Mouse (Mus musculus) cerebellum, postnatal 10 days (tissue): ENCODE measurements at regions not wholly inside any gene's neighbourhood (a gene's known extent, or its start where the extent isn't known, plus 50 kb on each side); places are given as distances from the start of the nearest gene placed in this dataset.

ENCODE experiments used
- DNase-seq, 2 experiments: peaks; one replicate each; pipeline ENCODE4 v3.0.0; 2021; ENCODE audit warnings: mixed read lengths in 2 of 2

DNA sequence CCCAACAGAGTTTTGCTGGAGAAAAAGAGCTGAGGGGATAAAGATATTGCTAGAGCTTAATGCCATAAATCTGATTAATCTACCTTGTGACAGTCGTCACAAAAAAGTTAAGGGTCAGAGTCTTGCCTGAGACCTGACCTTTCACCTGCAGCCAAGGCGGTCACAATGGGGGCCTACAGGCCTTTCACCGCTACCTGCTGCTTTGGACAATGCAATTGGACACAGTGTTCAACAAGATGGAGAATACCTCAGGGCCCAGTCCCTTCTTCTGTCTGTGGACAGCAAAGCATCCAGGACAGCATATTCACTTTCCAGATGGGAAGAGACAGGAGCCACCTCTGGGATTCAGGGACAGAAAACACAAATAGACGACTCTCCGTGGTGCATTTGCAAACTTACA is 226.3 kb upstream of the Hes1 start:
- no peak for DNase-seq

DNA sequence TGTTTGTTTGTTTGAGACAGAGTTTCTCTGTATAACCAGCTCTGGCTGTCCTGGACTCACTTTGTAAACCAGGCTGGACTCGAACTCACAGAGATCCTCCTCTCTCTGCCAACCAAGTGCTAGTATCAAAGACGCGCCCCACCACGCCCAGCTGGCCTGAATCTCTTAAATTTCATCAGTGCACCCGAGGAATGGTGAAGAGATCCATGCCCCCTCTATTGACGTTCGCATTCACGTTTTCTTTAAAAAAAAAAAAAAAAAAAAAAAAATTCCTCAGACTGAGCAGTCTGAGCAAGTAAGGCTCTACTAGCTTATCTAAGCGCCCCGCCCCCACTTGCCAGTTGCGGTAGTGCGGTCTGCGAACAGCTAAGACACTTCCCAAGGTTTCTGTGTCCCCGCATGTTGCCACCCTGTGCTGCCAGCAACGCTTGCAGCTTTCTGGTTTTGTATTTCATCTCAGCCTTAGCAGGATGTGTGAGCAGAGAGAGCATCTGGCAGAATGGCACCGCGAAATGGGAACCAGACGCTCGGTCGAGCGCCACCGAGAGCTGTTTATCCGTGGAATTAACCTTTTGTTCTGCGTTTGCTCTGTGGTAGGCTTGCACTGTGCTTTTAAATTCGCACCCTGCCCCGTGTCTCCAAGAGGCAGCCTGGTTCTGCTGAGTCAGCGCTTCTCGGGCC is 225.1 kb upstream of the Hes1 start:
- DNase-seq, result peak; percentile 75 to 76

DNA sequence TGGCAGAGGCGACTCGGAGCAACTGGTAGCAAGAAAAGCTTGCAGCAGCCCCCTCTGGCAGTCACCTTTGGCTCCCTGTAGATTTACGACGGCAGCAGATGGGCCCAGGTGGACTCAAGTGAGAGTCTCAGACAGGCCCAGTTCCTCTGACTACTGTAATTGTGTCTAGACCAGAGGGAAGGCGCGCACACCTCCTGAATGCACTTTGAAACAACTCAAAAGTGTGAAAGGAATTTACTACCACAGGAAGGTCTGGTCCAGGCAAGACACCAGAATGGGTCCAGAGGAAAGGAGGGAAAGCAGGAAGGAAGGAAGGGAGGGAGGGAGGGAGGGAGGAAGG is 224.6 kb upstream of the Hes1 start:
- DNase-seq, result no peak

DNA sequence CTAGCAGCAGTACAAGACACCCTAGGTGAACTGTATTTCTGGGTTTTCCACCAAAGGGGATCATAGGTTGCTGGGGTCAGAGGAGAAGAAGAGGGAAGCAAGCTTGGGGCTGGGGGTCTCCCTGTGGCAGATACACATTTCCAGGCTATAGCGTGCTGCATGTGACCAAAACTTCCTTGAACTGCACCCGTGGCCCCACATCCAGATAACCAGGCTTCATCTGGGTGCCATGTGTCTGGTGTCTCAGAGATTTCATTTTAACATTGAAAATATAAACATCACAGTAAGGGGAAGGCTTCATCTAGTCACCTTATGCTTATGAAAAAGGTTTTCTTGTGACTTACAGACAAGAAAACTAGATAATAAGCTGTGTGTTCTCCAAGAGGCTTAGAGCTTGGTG is 223.8 kb upstream of the Hes1 start:
- no peak for DNase-seq

DNA sequence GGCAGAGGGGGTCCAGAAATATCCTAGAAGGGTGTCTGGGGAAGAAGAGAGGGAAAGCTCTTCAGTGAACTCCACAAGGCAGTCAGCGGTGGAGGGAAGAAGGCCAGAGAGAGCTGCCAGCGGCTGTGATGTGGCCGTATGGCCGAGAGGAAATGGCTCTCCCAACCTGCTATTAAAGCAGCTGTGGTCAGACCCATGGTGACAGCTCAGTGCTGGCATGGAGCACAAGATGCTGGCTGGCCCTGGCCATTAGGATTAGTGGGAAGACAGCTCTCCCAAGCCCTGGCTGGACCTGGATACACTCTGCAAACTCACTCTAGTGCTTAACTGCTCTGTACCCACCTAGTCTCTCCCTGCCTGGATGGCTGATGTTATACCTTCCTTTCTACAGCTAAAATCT is 223.1 kb upstream of the Hes1 start:
- peak; percentile 61 to 76 for DNase-seq

DNA sequence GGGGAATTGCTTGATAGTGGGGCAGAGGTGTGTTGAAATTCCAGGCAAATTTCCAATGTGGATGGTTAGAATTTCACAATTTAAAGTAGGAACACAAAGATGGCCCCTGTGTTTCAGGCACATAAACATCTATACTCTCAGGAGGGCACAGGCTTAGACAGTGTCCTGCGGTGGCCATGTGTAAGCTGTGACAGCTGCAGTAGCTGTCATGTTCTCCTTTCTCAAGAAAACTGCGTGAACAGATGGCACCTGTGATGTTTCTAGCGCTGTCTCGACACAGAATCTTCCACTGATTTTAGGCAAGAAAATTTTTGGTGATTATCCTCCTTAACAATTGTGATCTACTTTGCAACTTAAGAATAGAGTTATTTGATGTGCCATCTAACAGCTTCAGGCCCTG is 222.1 kb upstream of the Hes1 start:
- no peak for DNase-seq

DNA sequence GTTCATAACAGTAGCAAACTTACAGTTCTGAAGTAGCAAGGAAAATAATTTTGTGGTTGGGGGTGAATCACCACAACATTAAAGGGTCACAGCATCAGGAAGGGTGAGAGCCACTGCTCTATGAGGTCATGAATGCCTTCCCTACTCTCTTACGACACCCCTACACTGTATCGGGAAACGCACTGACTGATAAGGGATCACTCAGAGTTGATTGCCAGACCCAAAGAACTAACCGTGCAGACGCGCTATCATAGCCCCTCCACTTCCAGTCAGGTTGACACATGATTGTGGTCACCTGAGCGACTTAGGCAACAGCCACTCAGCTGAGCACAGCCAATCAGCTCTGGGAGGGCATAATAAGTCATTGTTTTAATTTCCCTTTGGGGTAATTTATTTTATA is 220.7 kb upstream of the Hes1 start:
- DNase-seq, result no peak

DNA sequence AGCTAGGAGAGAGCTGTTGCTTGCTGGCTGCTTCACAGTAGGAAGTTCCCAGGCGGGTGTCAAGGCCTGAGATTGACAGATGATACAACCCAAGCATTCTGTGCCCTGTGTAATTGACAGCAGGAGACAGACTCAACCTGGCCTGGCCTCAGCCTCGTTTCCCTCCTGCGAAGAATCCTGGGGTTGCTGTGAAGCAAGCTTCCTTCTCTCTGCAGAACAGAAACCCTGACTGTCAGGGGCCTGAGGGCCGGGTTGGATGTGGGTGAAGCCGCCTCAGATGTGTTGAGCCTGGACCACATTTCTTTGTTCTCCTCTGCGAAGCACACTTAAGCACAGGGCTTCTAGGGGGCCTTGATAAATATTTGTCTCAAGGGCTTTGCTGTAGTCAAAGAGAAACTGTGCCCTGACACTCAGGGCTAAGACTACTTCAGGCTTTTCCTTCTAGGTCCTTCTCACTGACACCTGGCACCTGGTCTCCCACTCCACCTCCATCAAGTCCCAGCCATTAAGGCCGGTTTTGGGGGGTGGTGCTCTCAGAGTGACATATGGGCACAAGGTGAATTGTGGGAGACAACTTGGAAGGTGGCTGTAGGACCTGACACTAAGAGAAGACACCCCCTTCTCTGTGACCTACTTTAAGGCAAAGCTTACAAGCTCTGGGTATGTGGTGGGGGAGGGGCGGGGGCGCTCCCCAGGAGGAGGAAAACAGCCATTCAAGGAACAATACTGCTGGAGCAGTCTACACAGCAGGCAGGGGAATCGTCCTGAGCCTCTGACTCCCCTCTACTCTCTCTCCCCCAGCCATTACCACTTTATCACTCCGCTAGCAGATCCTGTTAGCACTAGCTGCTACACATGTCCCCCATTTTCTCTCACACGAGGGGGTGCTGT is 219.2 kb upstream of the Hes1 start:
- DNase-seq, result no peak

DNA sequence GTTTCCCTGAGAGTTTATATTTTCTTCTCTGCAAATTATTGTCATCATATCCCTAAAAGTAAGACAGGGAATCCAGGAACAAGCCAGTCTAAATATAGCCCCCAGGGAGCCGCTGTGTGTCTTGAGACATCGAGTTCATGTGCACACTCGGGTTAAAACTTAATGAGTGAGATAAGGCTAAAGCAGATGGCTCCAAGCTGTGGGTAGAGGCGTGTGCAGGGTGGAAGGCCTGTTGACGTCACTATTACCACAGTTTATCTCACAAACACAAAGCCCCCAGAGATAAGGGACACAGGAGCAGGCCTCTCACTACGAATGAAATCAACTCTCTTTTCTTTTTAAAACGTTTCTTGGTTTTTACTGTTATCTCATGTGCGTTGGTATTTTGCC is 218.6 kb upstream of the Hes1 start:
- no peak for DNase-seq

DNA sequence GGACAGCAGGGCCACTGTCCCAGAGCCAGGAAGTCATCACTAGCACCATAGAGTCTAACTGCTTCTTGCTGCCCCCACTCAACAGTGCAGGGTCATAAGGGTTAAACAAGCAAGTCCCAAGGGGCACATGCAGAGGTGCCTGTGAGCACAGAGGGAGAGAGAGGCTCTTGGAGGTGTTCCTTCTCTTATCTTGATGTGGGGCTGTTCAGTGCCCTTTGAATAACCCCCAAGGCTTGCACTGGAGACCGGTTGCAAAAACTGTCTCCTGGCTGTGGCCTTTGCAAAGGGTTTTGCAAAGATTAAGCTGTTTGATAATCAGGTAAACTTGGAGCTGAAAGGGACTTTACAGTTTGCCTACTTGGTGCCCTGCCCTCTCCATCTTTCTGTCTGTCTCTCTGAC is 217.1 kb upstream of the Hes1 start:
- DNase-seq, result no peak

DNA sequence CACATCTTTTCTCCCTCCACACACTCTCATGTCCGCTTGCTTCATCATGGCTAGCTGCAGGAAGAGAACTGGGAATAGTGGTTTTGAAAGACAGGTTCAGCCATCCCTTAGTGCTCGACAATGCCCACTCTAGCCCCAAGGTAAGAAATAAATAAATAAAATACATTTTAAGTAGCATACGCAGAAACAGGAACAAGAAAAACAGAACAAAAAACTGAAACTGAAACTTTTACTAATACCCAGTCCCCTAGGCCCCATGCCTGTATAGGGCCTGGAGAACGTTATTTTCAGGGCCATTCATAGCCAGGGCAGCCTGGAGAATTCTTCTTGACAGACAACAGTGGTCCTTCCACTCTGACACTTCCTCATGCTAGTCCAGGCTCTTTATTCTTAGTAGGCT is 216.4 kb upstream of the Hes1 start:
- no peak for DNase-seq

DNA sequence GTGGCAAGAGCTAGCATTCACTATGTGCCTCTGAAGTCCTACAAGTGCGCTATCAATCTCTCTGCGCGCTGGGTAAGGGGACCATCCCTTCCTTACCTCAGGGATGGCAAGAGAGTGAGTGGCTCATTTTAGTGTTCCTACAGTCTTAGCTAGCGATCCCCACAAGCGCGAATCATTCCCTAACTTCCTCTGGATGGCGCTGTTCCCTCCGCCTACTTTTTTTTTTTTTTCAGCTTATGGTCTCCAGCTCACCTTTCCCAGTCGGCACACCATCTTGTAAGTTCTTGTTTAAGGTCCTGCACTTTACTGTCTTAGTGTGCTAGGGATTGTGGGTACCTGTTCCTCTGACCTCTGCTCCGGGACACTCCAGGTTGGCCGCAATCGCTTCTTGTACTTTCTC is 215.7 kb upstream of the Hes1 start:
- no peak for DNase-seq

DNA sequence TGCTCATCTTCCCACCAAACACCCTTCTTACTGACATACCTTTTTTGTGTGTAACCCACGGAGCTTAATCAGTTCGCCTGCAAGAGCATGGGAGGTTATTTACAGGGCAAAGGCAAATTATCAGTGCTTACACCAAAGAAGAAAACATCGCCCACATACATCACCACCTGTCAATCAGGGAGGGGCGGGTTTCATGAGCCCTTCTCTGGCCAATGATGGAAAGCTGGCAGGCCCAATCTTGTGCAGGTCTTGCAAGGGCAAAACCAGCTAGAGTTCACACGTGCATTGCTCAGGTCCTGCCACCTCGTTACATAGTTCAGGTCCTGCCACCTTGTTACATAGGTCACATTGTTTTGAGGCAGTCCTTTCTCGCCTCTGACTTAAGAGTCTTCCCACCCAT is 214.7 kb upstream of the Hes1 start:
- no peak for DNase-seq

DNA sequence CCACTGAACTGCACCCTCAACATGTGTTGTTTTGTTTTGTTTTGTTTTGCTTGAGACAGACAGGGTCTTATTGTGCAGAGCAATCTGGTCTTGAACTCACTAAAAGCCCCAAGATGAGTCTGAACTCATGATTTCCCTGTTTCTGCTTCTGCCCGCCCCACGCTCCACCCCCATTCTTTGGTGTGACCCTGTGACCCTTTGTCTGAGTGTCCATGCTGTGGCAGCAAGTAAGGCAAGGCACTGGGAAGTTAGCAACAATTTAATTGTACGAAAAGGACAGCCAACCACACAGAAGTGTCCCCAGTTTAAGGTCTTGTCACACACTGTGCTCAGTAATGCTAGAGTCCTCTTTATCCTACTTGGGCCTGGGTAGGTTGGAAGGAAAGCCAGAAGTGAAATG is 213.6 kb upstream of the Hes1 start:
- DNase-seq, result no peak

DNA sequence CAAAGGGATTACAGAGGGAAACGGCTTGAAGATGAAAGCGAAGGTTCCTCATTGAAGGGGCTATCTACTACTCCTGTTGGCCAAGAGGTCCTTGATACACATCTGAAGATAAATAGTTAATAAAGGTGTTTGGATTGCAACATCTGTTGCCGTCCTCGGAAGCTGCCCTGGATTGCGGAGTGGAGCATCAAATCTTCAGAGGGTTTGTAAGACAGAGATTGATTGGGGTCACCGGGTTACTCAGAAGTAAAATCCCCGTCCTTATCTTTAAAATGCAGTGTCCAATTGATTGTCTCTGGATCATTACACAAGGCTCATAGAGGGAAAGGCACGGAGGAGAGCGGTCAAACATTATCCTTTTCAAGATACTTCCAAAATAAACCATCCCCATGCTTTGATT is 212.4 kb upstream of the Hes1 start:
- no peak for DNase-seq

DNA sequence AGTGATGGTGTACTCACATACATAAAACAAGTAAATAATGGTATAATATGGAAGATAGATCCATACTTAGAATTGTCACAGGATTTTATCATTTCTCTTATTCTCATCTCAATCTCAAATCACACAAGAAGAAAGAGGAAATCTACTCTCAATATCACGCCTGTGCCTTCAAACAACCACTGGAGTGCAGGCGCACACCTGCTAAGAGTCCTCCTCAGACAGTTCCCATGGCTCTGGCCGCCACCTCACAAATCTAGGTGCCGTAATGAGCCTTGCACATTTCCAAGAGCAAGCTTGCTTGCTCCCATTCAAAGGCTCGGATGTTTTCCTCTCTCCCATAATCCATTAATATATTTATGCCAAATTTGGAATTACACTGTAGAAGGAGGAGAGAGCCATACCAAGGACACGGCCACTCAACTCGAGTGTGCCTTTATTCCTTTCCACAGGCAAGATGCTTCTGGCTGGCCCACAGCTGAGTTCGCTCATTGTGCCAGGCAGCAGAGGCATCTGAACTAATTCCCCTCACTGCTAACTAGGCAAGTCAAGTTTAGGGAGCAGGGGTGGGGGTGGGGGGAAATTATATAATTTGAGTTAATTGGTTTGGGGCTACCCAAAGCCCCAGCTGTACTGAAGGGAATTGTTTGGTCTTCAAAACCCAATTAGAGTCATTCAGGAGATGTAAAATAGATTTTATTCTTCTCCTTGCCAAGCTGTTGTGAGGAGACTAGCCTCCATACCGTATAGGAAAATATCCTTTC is 209.2 kb upstream of the Hes1 start:
- no peak for DNase-seq

DNA sequence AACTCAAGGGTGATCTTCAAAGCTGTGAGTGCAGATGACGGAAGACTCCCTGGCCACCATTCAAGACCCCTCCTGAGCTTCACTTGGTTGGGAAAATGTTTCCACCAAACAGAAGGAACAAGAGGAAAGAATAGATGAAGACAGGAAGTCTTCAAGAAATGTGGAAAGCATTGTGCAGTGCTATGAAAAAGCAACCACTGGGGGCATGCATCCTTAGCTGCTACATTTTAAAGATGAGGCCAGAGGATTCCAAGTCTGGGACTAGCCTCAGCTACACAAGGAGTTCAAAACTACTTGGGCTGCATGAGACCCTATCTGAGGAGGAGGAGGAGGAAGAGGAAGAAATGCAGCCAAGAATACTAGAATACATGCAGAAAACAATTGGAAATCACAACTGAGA is 207.6 kb upstream of the Hes1 start:
- no peak for DNase-seq

DNA sequence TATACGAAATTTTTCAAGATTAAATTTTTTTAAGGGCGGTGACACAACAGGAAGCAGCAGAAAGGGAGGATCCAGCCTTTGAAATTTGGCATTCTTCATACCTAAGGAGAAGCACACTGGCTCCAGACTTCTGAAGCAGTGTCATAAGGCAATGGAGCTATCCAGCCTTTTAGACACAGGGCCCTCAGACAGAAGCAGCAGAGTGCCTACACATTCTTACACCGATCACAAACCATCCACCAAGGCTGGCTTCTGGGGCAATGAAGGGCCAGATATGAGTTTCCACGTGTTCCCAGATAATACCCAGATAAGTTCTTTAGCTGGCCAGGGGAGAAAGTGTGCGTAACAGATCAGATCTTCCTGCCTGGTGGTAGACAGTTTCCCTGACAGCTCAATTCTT is 205.5 kb upstream of the Hes1 start:
- no peak for DNase-seq

DNA sequence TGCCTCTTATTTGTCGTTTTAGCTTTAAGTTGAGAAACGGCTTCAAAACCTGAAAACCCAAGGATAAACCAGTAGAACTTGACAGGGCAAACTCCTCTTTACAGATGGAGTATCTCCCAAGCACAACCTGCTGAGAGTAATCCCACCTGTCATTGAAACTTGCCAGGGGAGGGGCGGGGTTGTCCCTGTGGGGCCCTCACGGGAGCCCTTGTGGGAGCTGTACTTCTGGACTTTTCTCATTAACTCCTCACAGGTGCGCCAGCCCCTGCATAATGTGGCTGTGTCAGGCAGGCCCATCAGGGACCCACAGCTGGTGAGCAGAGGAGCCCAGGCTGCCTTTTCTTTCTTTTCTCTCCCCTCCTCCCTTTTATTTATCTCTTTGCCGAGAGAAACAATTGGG is 203.9 kb upstream of the Hes1 start:
- DNase-seq, result no peak

DNA sequence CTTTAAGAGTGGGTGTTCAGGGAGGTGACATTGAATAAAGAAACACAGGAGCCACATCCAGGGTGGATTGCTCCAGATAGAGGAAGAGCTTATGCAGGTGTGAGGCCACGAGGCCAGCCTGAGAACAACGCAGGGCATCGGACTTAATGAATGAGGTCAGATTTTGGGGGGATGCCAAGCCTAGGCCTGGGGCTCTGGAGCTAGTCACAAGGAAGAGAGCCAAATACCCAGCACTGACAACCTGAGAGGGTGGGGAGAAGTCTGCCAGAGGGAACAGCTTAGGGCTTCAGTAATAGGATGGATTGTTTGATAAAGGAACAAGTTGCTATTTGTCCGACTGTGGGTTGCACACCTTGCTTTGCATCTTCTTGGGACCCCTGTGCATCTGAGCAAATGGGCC is 203.1 kb upstream of the Hes1 start:
- DNase-seq, result peak; percentile 93

DNA sequence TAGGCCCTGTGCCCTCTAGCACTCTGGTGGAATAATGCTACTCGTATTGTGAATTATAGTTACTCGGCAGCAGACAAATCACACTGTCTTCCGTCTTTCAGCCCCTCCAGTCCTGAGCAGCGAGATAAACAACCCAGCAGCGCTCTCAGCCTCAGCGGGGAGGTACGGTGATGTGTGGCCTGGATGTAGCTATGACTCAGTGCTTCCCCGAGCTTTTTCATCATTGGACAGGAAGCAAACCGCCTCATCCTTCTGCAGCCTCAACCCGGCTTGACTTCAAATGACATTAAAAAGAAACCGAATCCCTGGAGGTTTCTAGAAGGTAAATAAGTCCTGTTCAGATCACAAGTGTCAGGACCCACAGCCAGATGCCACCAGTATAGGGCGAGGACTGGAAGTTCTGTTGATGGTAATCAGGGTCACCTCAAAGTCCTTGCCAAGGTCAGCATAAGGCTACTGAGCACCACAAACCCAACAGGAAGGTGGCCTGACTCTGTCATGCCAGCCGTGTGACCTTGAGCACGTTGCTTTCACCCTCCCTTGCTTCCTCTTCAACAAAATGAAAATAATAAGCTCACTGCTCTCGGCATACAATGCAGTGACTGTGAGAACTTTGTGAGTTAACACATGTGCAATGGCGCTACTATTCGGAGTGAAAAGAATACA is 199.0 kb upstream of the Hes1 start:
- no peak for DNase-seq

DNA sequence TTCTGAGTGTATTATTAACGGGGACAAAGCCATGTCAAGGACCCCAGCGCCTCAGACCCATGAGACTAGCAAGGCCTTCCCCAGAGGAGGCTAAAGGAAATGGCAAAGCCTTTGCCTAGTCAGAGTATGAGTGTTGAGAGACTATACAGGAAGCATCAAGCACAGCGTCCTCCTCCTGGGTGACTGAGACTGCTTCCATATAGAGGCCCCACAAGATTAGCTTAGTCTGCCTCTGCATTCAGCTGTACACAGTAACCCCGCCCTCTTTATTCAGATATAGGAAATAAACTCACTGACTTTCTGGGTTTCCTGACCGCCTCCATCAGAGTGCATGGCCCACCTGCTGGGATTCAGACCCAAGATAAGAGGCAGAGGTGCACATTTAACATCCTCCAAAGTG is 192.8 kb upstream of the Hes1 start:
- no peak for DNase-seq

DNA sequence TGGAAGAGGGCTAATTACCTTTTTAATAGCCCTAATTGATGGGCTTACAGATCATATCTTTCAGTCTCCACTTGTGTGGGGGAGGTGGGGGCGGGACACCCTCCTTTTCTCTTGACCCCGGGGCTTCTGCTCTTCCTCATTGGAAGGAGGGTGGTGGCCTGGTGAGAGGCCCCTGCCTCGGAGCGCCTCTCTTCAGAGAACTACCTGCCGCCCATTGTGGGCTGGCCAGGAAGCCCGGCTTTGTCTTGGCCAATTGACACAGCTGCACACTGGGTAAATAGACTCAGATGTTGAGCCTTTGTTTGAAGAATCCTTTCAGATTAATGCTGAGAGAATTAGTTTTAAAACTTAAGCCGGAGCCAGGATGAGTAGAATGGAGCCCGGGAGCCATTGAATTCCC is 188.0 kb upstream of the Hes1 start:
- no peak for DNase-seq
